Mouse (Mus musculus): ENCODE data around the gene Pax8. TPM values are rescaled to one million over a fixed set of nuclear protein-coding genes. Genes with fewer than 3 reads are reported as not detected.

Pax8 gene
- polyA plus RNA-seq (2016; fragmentation: Nextera tagmentation; extraction: Ambion mirVana) = 10.2 and 23.7 TPM in 2 replicates

- DNase-seq (ENCODE audit: low spot score) = peak; percentile 38
- Histone ChIP-seq H3K27me3 (ENCODE audit: insufficient read depth, poor library complexity, severe bottlenecking) (peaks cover 93% of the 10 kb centered on the region), H3K36me3 (no peaks in the 10 kb centered on the region), H3K9me3 (no peaks in the 10 kb centered on the region), H3K4me1 (replicated peaks) (peaks cover 44% of the 10 kb centered on the region), H3K27ac (peak within 1 kb of the TSS; percentile 85), H3K4me3 (peak within 1 kb of the TSS; percentile 58)
- 6% methylated on average over 9 of the region's 9 CpGs for WGBS
Measured at GRCm38 (mm10) chr2:24475420-24475819, at the start of gene Pax8. TSS of gene Pax8 (minus strand) at chr2:24475599.

DNA sequence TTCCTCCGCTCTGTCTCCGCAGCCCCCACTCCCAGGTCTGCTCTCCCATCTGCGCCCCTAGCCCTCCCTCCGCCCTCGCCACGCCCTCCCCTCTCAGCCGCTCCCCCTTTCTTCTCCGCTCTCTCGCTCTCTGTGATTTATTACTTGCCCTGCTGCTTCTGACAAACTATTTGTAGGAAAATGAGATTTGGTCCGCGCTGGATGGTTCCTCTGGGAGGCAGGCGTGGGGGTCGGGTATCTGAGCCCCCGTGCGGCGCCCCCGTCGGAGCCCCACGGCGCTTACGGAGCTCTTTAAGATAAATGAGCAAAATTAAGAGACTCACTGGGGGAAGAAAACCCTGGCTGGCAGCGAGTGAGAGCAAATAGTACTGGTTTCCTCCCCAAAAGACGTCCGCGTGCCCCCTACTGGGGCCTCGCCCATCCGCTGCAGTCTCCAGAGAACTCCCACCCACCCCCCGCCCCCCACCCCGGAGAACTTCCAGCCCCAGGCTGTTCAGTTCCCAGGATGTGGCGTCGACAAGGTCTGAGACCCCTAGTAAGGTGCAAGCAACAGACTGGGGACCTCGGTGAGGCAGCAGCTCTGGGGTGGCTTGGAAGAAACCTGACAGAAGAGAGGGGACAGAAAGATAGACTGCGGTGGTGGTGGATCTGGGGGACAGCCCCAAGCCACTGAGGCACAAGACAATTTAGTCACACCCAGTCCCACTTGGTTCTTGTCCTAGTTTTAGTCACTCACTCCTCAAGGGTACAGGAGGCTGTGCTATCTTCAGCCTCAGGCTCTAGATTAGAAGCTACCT, 46.2 kb upstream of the Pax8 start:
- Histone ChIP-seq H3K4me3 (peak overlapping the region; percentile 61), H3K36me3 (no peaks in the 10 kb centered on the region), H3K9me3 (no peaks in the 10 kb centered on the region), H3K27ac (peak overlapping the region; percentile 87), H3K27me3 (ENCODE audit: insufficient read depth, poor library complexity, severe bottlenecking) (peaks cover 34% of the 10 kb centered on the region), H3K4me1 (replicated peaks) (peaks cover 22% of the 10 kb centered on the region)
- peak; percentile 81 for DNase-seq (ENCODE audit: low spot score)
- WGBS = under 1% methylated on average over 33 of the region's 33 CpGs

DNA sequence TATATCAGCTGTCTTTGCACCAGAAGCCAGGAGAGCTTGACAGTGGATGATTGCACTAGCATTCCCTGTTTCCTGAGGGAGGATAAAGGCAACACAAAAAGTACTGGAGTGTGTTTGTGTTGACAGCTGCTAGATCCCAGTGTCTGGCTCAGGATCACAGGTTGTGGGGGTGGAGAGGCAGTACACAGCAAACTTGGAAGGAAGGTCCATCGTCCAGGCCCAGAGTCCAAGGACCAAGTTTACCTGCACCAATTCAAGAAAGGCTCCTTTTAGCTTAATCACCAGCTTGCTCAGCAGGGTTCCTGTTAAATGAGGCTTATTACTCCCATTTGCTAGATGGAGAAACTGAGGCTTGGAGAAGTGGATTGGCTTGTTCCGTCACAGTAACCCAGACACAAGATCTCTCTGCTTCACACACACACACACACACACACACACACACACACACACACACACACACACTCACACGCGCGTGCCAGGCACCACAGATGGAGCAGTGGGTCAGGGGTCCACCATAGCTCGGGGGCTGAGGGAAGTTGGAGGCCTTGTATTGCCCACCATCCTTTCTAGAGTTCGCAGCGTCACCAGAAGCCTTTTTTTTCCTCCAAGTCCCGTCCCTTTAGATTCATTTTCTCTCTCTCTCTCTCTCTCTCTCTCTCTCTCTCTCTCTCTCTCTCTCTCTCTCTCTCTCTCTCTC, 45.3 kb upstream of the Pax8 start:
- Histone ChIP-seq H3K9me3 (no peaks in the 10 kb centered on the region), H3K36me3 (no peaks in the 10 kb centered on the region), H3K4me1 (replicated peaks) (peaks cover 22% of the 10 kb centered on the region), H3K27ac (peak overlapping the region; percentile 87), H3K27me3 (ENCODE audit: insufficient read depth, poor library complexity, severe bottlenecking) (peaks cover 34% of the 10 kb centered on the region), H3K4me3 (peak overlapping the region; percentile 61)
- DNase-seq (ENCODE audit: low spot score) = peak; percentile 15
- WGBS = 34% methylated on average over 9 of the region's 9 CpGs

DNA sequence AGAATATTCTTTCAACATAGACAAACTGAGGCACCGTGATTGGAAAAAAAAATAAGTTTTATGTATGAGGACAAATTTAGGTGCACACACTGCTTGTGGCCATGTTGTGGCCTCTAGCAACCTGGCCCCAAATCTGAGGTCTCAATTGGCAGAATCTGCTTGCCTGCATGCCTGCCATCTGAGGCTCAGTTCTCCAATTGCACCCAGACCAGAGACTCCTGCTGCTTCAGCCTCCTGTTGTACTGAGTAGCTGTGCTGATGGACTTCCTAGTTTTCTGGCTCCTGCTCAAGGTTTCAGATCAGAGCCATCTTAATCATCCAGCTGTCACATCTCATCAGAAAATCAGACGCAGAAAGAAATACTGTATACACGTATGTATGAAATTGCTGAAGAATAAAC, 41.5 kb upstream of the Pax8 start:
- H3K27ac ChIP-seq = no peak overlapping the region
- H3K36me3 ChIP-seq = no peaks in the 10 kb centered on the region
- DNase-seq (ENCODE audit: low spot score) = no peak
- peaks cover 25% of the 10 kb centered on the region for H3K27me3 ChIP-seq (ENCODE audit: insufficient read depth, poor library complexity, severe bottlenecking)
- H3K4me1 ChIP-seq (replicated peaks) = peaks cover 17% of the 10 kb centered on the region
- no peaks in the 10 kb centered on the region for H3K9me3 ChIP-seq
- WGBS = 83% methylated on average over 3 of the region's 3 CpGs
- no peak overlapping the region for H3K4me3 ChIP-seq

GRCm38 (mm10) chr2:24507359-24507758, 32.0 kb upstream of the Pax8 start:
- Histone ChIP-seq H3K4me1 (replicated peaks) (peaks cover 17% of the 10 kb centered on the region), H3K36me3 (no peaks in the 10 kb centered on the region), H3K27ac (no peak overlapping the region), H3K9me3 (no peaks in the 10 kb centered on the region), H3K27me3 (ENCODE audit: insufficient read depth, poor library complexity, severe bottlenecking) (peaks cover 74% of the 10 kb centered on the region), H3K4me3 (no peak overlapping the region)
- WGBS = 89% methylated on average over 3 of the region's 3 CpGs
- no peak for DNase-seq (ENCODE audit: low spot score)

DNA sequence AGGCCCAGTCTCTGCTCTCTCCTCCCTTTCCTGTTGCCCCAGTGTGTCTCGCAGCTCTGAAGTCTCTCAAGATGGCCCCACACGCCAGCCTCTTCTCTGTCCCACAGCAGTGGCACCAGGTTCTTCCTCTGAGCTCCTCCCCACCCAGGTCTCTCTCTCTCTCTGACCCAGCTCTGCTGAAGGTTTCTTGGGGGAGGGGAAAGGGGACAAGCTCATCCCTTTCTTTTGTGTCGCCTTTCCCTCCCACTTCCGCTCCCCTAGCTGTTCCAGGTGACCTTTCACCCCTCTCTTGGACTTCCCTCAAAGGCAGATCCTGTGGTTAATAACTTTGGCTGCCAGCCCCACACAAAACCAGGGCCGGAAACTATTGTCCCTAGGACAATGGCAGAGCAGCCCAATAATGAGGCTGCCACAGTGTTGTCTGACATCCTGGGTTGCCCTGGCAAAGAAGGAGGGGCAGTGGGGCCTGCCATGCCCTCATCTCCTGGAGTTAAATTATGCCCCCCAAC, 27.6 kb upstream of the Pax8 start:
- Histone ChIP-seq H3K27ac (peak overlapping the region; percentile 75), H3K27me3 (ENCODE audit: insufficient read depth, poor library complexity, severe bottlenecking) (peaks cover 94% of the 10 kb centered on the region), H3K9me3 (no peaks in the 10 kb centered on the region), H3K4me3 (0 out of 2 replicates have a peak overlapping the region, but pooled peaks have one; percentile 13), H3K4me1 (replicated peaks) (peaks cover 27% of the 10 kb centered on the region), H3K36me3 (no peaks in the 10 kb centered on the region)
- DNase-seq (ENCODE audit: low spot score) = peak; percentile 87
- 16% methylated on average over 5 of the region's 5 CpGs for WGBS

DNA sequence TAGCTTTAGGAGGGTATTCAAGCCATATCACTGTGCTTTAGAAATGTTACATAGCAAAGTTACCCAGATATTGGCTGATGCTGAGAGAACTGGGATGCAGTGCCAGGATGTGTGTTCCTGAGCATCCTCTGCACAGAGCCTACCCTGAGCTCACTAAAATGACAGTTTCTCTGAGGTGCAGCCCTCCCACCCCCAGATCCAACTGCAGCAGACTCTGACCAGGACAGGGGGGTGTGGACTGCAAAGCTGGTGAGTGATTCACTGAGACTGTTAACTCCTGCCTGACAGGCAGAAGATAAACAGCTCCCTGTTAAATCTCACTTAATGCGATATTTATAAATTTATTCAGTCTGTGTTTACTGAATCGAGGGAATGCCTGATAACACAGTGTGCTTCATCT, 25.5 kb upstream of the Pax8 start:
- peaks cover 78% of the 10 kb centered on the region for H3K27me3 ChIP-seq (ENCODE audit: insufficient read depth, poor library complexity, severe bottlenecking)
- H3K4me3 ChIP-seq = no peak overlapping the region
- no peaks in the 10 kb centered on the region for H3K9me3 ChIP-seq
- H3K36me3 ChIP-seq = no peaks in the 10 kb centered on the region
- no peak for DNase-seq (ENCODE audit: low spot score)
- 82% methylated on average over 2 of the region's 2 CpGs for WGBS
- no peak overlapping the region for H3K27ac ChIP-seq
- H3K4me1 ChIP-seq (replicated peaks) = peaks cover 27% of the 10 kb centered on the region

DNA sequence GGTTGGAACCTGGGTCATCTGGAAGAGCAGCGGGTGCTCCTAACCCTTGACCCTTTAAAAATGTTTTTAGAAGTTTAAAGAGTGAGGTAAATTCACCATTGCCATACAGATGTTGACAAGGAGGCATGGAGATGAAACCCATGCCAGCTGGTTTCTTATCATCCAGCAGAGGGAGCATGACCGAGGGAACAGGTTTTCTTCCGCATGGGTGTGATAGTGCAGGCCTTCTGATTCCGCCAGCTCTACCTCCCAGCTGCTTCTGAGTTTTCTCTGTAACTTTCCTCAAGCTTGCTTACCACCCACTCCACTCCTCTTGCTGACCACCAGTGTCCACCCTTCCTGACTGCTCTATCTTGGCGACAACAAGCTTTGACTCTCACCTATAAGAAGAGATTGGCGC, 15.2 kb upstream of the Pax8 start:
- Histone ChIP-seq H3K27me3 (ENCODE audit: insufficient read depth, poor library complexity, severe bottlenecking) (peaks cover 8% of the 10 kb centered on the region; the same call in 1 of the 2 replicates), H3K4me1 (replicated peaks) (no peaks in the 10 kb centered on the region), H3K27ac (no peak overlapping the region), H3K4me3 (no peak overlapping the region), H3K36me3 (no peaks in the 10 kb centered on the region), H3K9me3 (no peaks in the 10 kb centered on the region)
- DNase-seq (ENCODE audit: low spot score) = peak; percentile 22
- WGBS = 43% methylated on average over 6 of the region's 6 CpGs

GRCm38 (mm10) chr2:24488660-24489059, 13.3 kb upstream of the Pax8 start:
- Histone ChIP-seq H3K27ac (no peak overlapping the region), H3K27me3 (ENCODE audit: insufficient read depth, poor library complexity, severe bottlenecking) (peaks cover 8% of the 10 kb centered on the region; the same call in 1 of the 2 replicates), H3K36me3 (no peaks in the 10 kb centered on the region), H3K4me1 (replicated peaks) (no peaks in the 10 kb centered on the region), H3K9me3 (no peaks in the 10 kb centered on the region), H3K4me3 (no peak overlapping the region)
- DNase-seq (ENCODE audit: low spot score) = no peak
- WGBS = 59% methylated on average over 3 of the region's 3 CpGs

- Histone ChIP-seq H3K9me3 (no peaks in the 10 kb centered on the region), H3K4me1 (replicated peaks) (no peaks in the 10 kb centered on the region), H3K27ac (no peak overlapping the region), H3K36me3 (no peaks in the 10 kb centered on the region), H3K27me3 (ENCODE audit: insufficient read depth, poor library complexity, severe bottlenecking) (peaks cover 5% of the 10 kb centered on the region; the same call in 1 of the 2 replicates), H3K4me3 (no peak overlapping the region)
- WGBS = 74% methylated on average over 4 of the region's 4 CpGs
- no peak for DNase-seq (ENCODE audit: low spot score)
Measured at GRCm38 (mm10) chr2:24487056-24487825, 11.8 kb upstream of the Pax8 start.

DNA sequence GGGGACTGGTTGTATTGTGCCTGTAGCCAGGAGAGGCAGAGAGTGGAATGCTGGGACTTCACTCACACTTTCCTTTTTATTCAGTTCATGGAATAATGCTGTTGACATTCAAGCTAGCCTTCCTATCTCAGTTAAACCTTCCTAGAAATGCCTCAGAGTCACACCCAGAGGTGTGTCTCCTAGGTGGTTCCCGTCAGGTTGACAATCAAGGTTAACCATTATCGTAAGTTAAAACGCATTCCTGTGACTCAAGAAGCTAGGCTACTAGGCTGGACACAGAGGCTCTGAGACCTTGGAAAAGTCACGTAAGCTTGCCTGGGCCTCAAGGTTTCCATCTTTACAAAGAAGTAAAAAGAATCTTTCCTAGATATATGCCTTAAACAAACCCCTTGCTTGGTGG, 10.0 kb upstream of the Pax8 start:
- Histone ChIP-seq H3K4me3 (no peak overlapping the region), H3K9me3 (no peaks in the 10 kb centered on the region), H3K27me3 (ENCODE audit: insufficient read depth, poor library complexity, severe bottlenecking) (no peaks in the 10 kb centered on the region; the same call in 1 of the 2 replicates), H3K36me3 (no peaks in the 10 kb centered on the region), H3K4me1 (replicated peaks) (no peaks in the 10 kb centered on the region), H3K27ac (no peak overlapping the region)
- WGBS = 95% methylated on average over 4 of the region's 4 CpGs
- DNase-seq (ENCODE audit: low spot score) = no peak

DNA sequence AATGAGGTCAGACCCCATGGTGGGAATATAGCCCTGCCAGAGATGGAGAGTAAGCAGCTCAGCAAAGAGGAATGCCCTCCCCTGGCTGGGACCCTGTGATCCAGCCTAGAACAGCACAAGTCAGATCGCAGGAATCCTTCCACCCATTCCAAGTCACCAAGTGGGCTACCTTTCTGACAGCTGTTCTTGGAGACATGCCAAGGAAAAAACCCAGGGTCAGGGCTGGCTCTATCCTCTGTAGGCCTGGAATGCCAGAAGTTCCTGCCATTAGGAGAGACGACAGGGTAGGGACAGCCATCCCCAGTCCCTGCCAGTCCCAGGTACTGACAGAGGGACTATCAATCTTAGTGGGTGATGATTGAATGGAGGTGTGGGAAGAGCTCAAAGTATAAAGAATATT, 4.5 kb upstream of the Pax8 start:
- Histone ChIP-seq H3K27ac (no peak overlapping the region), H3K4me3 (no peak overlapping the region), H3K36me3 (no peaks in the 10 kb centered on the region), H3K4me1 (replicated peaks) (peaks cover 27% of the 10 kb centered on the region), H3K9me3 (no peaks in the 10 kb centered on the region), H3K27me3 (ENCODE audit: insufficient read depth, poor library complexity, severe bottlenecking) (peaks cover 49% of the 10 kb centered on the region)
- 61% methylated on average over 2 of the region's 2 CpGs for WGBS
- DNase-seq (ENCODE audit: low spot score) = no peak
